Mouse (Mus musculus) fat pad, adult 2 months (tissue): ENCODE measurements around the gene Ccdc97.

Source experiments
- DNase-seq: peaks from one replicate; pipeline ENCODE4 v3.0.0-alpha.2; 2011; ENCODE audit warnings: low read depth, low spot score; ENCODE audit errors: extremely low read depth

The Ccdc97 gene

DNA sequence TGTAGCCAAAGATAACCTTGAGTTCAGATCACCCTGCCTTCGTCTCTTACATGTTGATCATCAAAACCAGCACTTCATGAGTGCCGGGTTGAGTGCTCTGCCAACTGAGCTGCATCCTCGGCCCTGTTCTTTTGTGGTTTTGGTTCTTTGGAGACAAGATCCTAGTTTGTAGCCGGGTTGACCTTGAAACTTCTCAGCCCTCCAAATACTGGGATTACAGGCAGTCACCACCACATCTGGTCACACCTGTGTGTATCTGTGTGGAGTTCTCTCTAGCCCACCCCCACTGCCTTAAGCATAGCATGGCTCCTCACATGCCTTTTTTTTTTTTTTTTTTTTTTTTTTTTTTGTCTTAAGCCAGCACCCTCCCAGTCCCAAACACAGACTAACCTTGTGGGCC lies 48.8 kb downstream of the Ccdc97 start:
- DNase-seq, result no peak

DNA sequence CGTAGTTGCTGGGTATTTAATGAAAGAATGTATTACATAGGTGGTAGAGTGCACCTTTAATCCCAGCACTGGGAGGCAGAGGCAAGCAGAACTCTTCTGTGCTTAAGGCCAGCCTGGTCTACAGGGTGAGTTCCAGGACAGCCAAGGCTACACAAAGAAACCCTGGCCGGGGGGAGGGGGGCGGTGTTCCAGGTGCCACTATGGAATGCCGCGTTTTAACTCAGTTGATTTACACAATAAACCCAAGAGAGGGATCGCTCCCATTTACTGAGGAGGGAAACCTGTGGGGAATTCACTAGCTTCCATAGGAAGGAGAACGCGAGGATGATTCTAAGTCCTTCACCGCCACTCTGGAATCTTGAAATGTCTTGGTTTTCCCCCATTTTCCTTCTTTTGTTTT lies 49.3 kb downstream of the Ccdc97 start:
- DNase-seq, result no peak

DNA sequence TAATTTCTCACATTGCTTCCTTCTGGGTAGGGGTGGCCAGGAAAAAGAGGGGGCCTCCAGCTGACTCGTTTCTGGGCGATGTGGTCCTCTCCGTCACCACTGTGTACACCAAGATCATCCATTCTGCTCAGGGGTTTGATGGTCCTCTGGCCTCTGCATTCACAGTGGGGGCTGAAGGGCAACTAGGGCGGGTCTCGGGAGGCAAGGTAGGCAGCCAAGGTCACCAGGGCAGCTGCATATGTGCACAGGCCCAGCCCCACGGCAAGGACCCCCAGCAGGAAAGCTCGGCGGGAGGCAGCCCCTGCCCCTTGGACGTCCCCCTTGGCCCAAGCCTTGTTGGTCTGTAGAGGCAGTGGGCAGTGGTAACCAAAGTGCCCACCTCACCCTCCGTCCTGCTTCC lies 49.7 kb downstream of the Ccdc97 start:
- no peak for DNase-seq

DNA sequence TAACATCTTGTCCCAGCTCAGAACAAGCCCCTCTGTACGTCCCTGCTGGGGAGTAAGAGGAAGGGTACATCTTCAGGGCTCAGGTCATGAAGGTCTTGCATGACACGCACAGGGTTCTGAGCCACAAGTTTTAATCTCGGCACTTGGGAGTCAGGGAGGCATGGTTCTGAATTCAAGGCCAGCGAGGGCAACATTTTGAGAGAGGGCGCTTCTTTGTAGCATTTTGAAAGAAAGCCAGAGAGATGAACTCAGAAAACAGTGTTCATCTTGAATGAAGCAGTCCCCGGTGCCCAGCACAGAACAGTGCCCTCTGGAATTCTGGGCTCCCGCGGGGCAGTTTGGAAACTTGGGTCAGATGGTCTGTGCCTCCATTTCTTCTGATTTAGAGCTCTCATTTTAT lies 52.5 kb downstream of the Ccdc97 start:
- DNase-seq, result no peak
